Mouse (Mus musculus): ENCODE data around the gene Cdca8.

- TF ChIP-seq CTCF (IDR thresholded peaks at IDR 0.05; ENCODE audit: control insufficient read depth, insufficient read depth, insufficient read length) (no peak), MYOD1 (IDR thresholded peaks at IDR 0.05; ENCODE audit: control insufficient read depth, insufficient read length, low read depth) (no peak), CEBPB (IDR thresholded peaks at IDR 0.05; ENCODE audit: low read depth) (no peak)
Measured at GRCm38 (mm10) chr4:124988382-124988781, 49.3 kb upstream of the Cdca8 start.
